16 mouse cellular contexts compared by ENCODE assay signal in the genomic region with DNA sequence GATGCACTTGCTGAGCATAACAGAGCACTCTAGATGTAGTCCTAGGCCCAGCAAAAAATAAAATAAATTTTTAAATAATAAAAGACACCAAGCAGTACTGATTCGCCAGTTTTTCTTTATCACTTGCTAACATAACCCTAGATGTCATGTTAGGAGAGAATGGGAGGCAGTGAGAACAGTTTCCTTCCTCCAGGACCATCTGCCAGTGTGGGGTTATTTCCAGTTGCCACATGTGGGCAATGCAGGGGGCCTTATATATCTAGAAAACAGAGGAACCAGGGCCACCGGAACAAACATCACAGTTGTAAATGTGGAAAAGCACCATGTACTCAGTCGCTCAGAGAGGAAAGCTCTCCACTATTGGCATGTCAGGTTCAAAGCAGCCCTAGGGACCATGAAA. TPM values are rescaled to one million over a fixed set of nuclear protein-coding genes. Genes with fewer than 3 reads are reported as not detected.
A peak's percentile ranks its signal among the peaks of the same experiment; 100 is the strongest.
DNase-seq lines count a peak whose midpoint lies in the region; ATAC-seq and TF ChIP-seq lines count a peak whose summit lies in the region.
"Had no signal": no experiment of that assay in that cellular context is flagged by ENCODE, and none has a peak within 500 bp of the region (broad histone marks: within the 10 kb centered on the region; RNA-seq: fewer than 3 reads in every experiment).

No protein-coding gene starts in this region.

- 71% methylated on average over 3 of the region's 3 CpGs for WGBS in heart, embryonic 10.5 days
- WGBS in liver, adult 2 months = 59% methylated on average over 3 of the region's 3 CpGs
- WGBS in limb, embryonic 14.5 days = 63% methylated on average over 3 of the region's 3 CpGs
- WGBS in forebrain, embryonic 10.5 days = 84% methylated on average over 3 of the region's 3 CpGs

- TF ChIP-seq POLR2A in liver, adult 2 months (IDR thresholded peaks at IDR 0.05; ENCODE audit: extremely low read depth, insufficient read depth, low read length) = no peak
- TF ChIP-seq POLR2A in limb, embryonic 14.5 days (IDR thresholded peaks at IDR 0.05; ENCODE audit: borderline replicate concordance, extremely low read depth, insufficient read depth, insufficient read length) = no peak

- TF ChIP-seq CTCF in liver, adult 2 months (IDR thresholded peaks at IDR 0.05; ENCODE audit: low read depth, low read length) = no peak

- H3K9ac ChIP-seq in liver, adult 2 months (ENCODE audit: low read depth, low read length) = no peak overlapping the region
- H3K9ac ChIP-seq in limb, embryonic 14.5 days (ENCODE audit: low read depth, low read length, severe bottlenecking) = peak overlapping the region; percentile 31; the same call in 1 of the 2 replicates
- H3K9ac ChIP-seq: forebrain, embryonic 15.5 days; intestine, embryonic 15.5 days had no signal

- H3K27me3 ChIP-seq in heart, embryonic 10.5 days (ENCODE audit: insufficient read depth, poor library complexity, severe bottlenecking) = no peaks in the 10 kb centered on the region
- no peaks in the 10 kb centered on the region for H3K27me3 ChIP-seq in liver, adult 2 months (ENCODE audit: control insufficient read depth, insufficient read depth, low read length)
- no peaks in the 10 kb centered on the region for H3K27me3 ChIP-seq in limb, embryonic 14.5 days (ENCODE audit: control insufficient read depth, insufficient read depth, low read length)
- no peaks in the 10 kb centered on the region for H3K27me3 ChIP-seq in forebrain, embryonic 10.5 days (ENCODE audit: poor library complexity, severe bottlenecking)
- H3K27me3 ChIP-seq: forebrain, embryonic 15.5 days; intestine, embryonic 15.5 days had no signal

- ATAC-seq in limb, embryonic 14.5 days (ENCODE audit: low FRiP score, low read depth) = no peak
- peak; percentile 43 for ATAC-seq in megakaryocyte progenitor cell, adult 5-6 weeks (replicated peaks; ENCODE audit: poor library complexity)
- ATAC-seq: forebrain, embryonic 15.5 days; intestine, embryonic 15.5 days had no signal

- H3K4me3 ChIP-seq in heart, embryonic 10.5 days = no peak overlapping the region
- H3K4me3 ChIP-seq in liver, adult 2 months (ENCODE audit: insufficient read depth, low read depth, low read length) = no peak overlapping the region
- H3K4me3 ChIP-seq in limb, embryonic 14.5 days (replicated peaks; ENCODE audit: low read length) = no peak overlapping the region
- H3K4me3 ChIP-seq in forebrain, embryonic 10.5 days = no peak overlapping the region
- H3K4me3 ChIP-seq: forebrain, embryonic 15.5 days; hindbrain, embryonic 10.5 days; intestine, embryonic 15.5 days had no signal

- no peak for DNase-seq in heart, embryonic 10.5 days (ENCODE audit: low spot score)
- DNase-seq in heart, postnatal 10 days = no peak
- DNase-seq in liver, adult 2 months (ENCODE audit: extremely low read depth, low read depth, low spot score) = no peak
- DNase-seq in liver = no peak
- DNase-seq in limb, embryonic 14.5 days (ENCODE audit: low spot score) = no peak
- no peak for DNase-seq in ovary, postnatal 14 days (ENCODE audit: low spot score)
- DNase-seq in forebrain, embryonic 10.5 days (ENCODE audit: extremely low spot score, low spot score) = no peak
- DNase-seq: adrenal gland, adult 2 months; cerebellum, postnatal 25 days; gastrocnemius, postnatal 10 days; kidney, postnatal 14 days; thymus, adult 18-20 months had no signal

- H3K79me2 ChIP-seq in liver, adult 2 months (ENCODE audit: control insufficient read depth, insufficient read depth, low read length) = peaks cover 32% of the 10 kb centered on the region

- intact Hi-C loops in heart, postnatal 10 days (cut with DNase I) = no loop called here

- no peaks in the 10 kb centered on the region for H3K36me3 ChIP-seq in heart, embryonic 10.5 days
- H3K36me3 ChIP-seq in liver, adult 2 months (ENCODE audit: control insufficient read depth, insufficient read depth, low read length) = no peaks in the 10 kb centered on the region
- H3K36me3 ChIP-seq in limb, embryonic 14.5 days (ENCODE audit: control insufficient read depth, insufficient read depth, low read length) = no peaks in the 10 kb centered on the region
- H3K36me3 ChIP-seq in forebrain, embryonic 10.5 days (replicated peaks) = peaks cover 5% of the 10 kb centered on the region; the same call in 1 of the 2 replicates
- H3K36me3 ChIP-seq: forebrain, embryonic 15.5 days; intestine, embryonic 15.5 days had no signal

- no peak overlapping the region for H3K4me2 ChIP-seq in limb, embryonic 14.5 days (replicated peaks; ENCODE audit: low read depth, low read length, severe bottlenecking)
- H3K4me2 ChIP-seq: forebrain, embryonic 15.5 days; intestine, embryonic 15.5 days had no signal

- no peaks in the 10 kb centered on the region for H3K9me3 ChIP-seq in heart, embryonic 10.5 days
- H3K9me3 ChIP-seq in limb, embryonic 14.5 days (ENCODE audit: control insufficient read depth, low read length) = no peaks in the 10 kb centered on the region
- H3K9me3 ChIP-seq in forebrain, embryonic 10.5 days = 0 out of 2 replicates have a peak, but pooled peaks cover 3% of the 10 kb centered on the region
- H3K9me3 ChIP-seq: forebrain, embryonic 15.5 days; hindbrain, embryonic 10.5 days; intestine, embryonic 15.5 days had no signal

- H3K27ac ChIP-seq in heart, embryonic 10.5 days = 0 out of 2 replicates have a peak overlapping the region, but pooled peaks have one; percentile 6
- peak overlapping the region; percentile 28; the same call in 1 of the 2 replicates for H3K27ac ChIP-seq in liver, adult 2 months (replicated peaks; ENCODE audit: insufficient read depth, low read depth, low read length)
- peak overlapping the region; percentile 53 for H3K27ac ChIP-seq in limb, embryonic 14.5 days (replicated peaks; ENCODE audit: low read depth, low read length)
- no peak overlapping the region for H3K27ac ChIP-seq in forebrain, embryonic 10.5 days
- H3K27ac ChIP-seq: forebrain, embryonic 15.5 days; hindbrain, embryonic 10.5 days; intestine, embryonic 15.5 days had no signal

- peaks cover 37% of the 10 kb centered on the region for H3K4me1 ChIP-seq in heart, embryonic 10.5 days
- peaks cover 40% of the 10 kb centered on the region for H3K4me1 ChIP-seq in liver, adult 2 months (ENCODE audit: control insufficient read depth, insufficient read depth, low read length)
- H3K4me1 ChIP-seq in limb, embryonic 14.5 days (ENCODE audit: control insufficient read depth, insufficient read depth, low read length) = peaks cover 23% of the 10 kb centered on the region
- H3K4me1 ChIP-seq in forebrain, embryonic 10.5 days = peaks cover 6% of the 10 kb centered on the region; the same call in 1 of the 2 replicates
- H3K4me1 ChIP-seq: intestine, embryonic 15.5 days had no signal

RNA-seq across cellular contexts. Expression of a gene that starts 18.6 kb away (rescaled TPM):
- 60.3 and 69.0 TPM in 2 replicates for polyA plus RNA-seq in heart, embryonic 10.5 days (2016; fragmentation: Nextera tagmentation; extraction: Ambion mirVana)
- total RNA-seq in heart, postnatal 10 days (2021) = 10 to 100 TPM; 54.2 TPM
- total RNA-seq in liver, adult 2 months (2014; rRNA removed) = 25.1 and 38.6 TPM in 2 replicates
- 23.8 and 25.9 TPM in 2 replicates for polyA plus RNA-seq in liver, adult 2 months (2012; rRNA removed)
- 64.0 and 71.4 TPM in 2 replicates for polyA plus RNA-seq in limb, embryonic 14.5 days (2012; rRNA removed)
- polyA plus RNA-seq in limb, embryonic 14.5 days (2014; fragmentation: Nextera tagmentation; extraction: Ambion mirVana) = 88.8 and 96.5 TPM in 2 replicates
- 35.7 and 36.0 TPM in 2 replicates for total RNA-seq in megakaryocyte progenitor cell, adult 5-6 weeks (2015)
- total RNA-seq in megakaryocyte progenitor cell, adult 5-6 weeks (2017) = 30.1 and 32.1 TPM in 2 replicates
- polyA plus RNA-seq in forebrain, embryonic 10.5 days (2016; fragmentation: Nextera tagmentation; extraction: Ambion mirVana) = 87.9 and 91.6 TPM in 2 replicates

RNA-seq across cellular contexts. Expression of a gene that starts 37.5 kb away (rescaled TPM):
- 46.4 and 59.4 TPM in 2 replicates for polyA plus RNA-seq in heart, embryonic 10.5 days (2016; fragmentation: Nextera tagmentation; extraction: Ambion mirVana)
- 10 to 100 TPM; 17.5 to 18.3 TPM for total RNA-seq in heart, postnatal 10 days (2021)
- 11.1 and 11.2 TPM in 2 replicates for total RNA-seq in liver, adult 2 months (2014; rRNA removed)
- 8.7 and 13.4 TPM in 2 replicates for polyA plus RNA-seq in liver, adult 2 months (2012; rRNA removed)
- polyA plus RNA-seq in limb, embryonic 14.5 days (2012; rRNA removed) = 45.2 and 50.2 TPM in 2 replicates
- polyA plus RNA-seq in limb, embryonic 14.5 days (2014; fragmentation: Nextera tagmentation; extraction: Ambion mirVana) = 36.5 and 39.2 TPM in 2 replicates
- total RNA-seq in megakaryocyte progenitor cell, adult 5-6 weeks (2015) = 34.4 and 35.0 TPM in 2 replicates
- total RNA-seq in megakaryocyte progenitor cell, adult 5-6 weeks (2017) = 105 and 132 TPM in 2 replicates
- 76.1 and 77.8 TPM in 2 replicates for polyA plus RNA-seq in forebrain, embryonic 10.5 days (2016; fragmentation: Nextera tagmentation; extraction: Ambion mirVana)
